Mouse (Mus musculus): ENCODE data around the gene Comt. TPM values are rescaled to one million over a fixed set of nuclear protein-coding genes. Genes with fewer than 3 reads are reported as not detected.

The Comt gene
- total RNA-seq, 2 experiments from 2014 or later: 193 to 249 TPM

GRCm38 (mm10) chr16:18433341-18433920 is 6.8 kb upstream of the Comt start:
- peak; percentile 66 to 69 for DNase-seq

DNA sequence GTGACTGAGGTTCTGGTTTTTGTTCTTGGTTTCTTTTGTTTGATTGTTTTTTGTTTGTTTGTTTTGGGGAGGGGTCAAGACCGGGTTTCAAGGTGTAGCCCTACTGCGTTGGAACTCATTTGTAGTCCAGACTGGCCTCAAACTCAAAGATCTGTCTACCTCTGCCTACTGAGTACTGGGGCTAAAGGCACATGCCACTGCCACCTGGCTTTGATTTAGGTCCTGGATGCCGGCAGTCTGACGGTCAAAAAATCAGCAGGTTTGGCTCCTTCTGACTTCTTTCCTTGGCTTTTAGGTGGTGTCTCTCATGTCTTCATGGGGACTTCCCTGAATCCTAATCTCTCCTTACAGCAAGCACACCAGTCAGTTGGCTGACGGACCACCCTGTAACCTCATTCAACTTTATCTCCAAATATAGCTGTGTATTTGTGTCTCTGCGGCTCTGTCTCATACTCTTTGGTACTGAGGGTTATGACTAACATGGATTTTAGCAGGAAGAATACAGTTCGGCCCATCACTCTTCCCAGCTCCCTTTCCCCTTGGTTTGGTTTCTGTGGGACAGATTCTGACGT is 4.1 kb upstream of the Comt start:
- DNase-seq: no peak

DNA sequence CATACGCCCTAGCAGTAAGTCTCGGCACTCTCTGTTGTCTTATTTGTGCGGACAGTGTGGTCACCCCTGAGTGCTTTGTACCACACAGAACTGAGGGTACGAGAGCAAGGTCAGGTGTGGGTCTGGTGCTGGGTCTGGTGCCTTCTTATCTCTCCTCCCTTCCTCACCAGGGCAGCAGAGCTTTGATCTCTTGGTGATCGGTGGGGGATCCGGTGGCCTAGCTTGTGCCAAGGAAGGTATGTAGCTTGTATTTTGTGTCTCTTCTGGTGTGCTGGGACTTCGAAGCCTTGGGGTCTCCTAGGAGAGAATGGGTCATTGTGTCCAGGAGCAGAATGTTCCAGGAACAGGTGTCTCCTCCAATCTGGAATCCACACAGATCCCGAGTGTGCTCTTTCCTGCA is 3.0 kb upstream of the Comt start:
- DNase-seq: no peak

DNA sequence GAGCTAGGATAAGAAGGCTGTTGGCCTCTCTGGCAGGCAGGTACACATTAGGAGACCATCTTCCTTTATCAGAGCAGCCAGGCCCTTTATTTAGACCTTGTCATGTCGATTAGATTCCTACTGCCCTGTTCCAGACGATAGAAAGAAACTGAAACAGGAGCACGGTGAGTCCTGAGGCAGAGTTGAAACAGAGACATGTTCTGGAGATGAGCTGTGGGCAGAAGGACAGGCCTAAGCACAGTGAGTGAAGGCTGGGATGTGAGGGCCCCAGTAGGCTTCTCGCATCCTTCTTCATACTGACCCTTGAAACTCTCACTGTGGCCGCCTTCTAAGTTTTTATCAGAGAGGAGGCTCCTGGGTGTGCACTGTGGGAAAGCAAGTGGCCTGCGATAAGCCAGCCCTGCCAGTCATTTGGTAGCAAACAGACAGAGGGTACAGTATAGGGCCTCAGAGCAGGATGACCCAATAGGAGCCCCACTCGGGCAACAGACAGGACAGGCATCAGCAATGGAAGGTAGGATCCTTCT is 1.9 kb upstream of the Comt start:
- DNase-seq: no peak

- no peak for DNase-seq
These were observed 1.4 kb upstream of the Comt start for GRCm38 (mm10) chr16:18428011-18428515.

DNA sequence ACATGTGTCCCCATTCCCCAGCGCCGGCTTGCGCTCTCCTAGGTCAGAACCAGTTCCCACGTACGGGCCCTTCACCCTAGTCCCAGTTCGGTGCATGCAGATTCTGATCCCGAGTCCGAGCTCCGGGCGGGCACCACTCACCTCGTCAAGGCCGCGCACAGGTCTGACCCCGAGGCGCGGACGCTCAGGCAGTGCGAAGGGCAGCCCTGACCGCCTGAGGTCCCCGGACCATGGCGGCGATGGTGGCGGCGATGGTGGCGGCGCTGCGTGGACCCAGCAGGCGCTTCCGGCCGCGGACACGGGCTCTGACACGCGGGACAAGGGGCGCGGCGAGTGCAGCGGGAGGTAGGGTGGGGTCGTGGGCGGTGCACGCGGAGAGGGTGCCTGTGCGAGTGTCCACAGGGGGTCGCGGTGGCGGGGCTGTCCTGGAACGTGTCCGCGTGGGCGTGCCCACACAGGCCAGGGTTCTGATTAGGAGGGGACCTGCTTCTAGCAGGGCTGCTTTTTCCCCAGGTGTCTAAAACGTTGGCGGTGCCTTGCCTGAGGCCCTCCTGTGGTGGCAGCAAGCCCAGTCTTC is 349 bp downstream of the Comt start, which contains the start of gene Txnrd2:
Gene Txnrd2 (plus strand): TSS at position 170 of the 577 bp plus-strand sequence.
- peak; percentile 86 to 90 for DNase-seq

DNA sequence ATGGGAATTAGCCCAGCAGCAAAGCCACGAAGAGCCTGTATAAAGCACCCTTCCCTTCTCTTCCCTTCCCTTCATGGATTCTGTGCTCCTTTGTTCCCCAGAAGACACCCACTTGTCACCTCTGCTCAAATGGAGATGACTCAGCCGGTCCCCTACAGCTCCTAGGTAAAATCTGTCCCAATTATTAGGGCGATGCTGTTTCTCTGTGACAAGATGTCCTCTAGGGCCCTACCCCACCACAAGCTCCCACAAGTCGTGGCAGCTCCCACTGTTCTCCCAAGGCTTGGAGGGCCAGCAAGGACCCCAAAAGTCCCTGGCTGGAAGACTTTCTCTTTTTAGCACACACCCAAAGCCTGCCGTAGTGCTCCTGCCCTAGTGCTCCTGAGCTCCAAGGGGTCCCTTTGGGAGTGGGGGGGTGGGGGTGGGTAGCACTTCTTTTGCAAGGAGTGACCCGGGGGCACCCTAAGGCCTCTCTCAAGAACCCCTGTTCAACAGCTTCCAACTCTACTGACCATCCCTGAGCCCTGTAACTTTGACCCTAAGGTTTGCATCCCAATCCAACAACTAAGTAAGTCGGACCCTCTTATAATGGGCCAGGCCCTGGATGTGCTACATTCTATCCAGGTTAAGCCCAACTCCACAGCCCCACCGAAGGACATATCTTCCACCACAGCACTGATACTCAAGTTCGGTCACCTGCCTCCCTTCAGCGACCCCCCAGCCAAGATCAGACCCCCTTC is 1.0 kb downstream of the Comt start:
- DNase-seq: no peak

DNA sequence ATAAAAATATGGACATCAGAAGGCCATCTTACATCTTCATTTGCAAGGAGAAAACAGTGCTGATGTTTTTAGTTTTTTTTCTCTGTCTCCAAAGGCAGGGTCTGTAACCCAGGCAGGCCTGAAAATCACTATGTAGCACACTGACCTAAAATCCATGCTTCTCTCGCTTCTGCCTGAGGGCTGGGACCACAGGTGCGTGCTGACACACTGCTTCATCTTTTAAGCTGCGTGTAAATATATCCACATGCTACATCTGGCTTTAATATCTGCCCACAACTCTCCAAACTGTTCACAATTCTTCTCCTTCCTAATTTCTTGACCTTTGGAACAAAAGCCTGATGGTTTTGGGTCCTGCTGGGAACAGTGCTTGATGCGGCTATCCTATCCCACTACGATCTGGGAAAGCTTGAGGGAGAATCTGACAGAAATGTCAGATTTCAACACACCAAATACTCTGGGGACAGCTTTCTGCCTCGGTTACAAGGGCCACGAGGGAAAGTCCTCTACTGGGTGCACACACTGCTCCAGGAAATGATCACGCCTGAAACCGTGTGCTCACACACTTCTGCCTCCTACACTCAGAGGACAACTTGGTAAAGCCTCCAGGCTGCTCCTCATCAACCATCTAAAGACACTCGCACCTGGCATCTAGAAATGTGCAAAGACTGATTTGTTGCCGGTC is 2.1 kb downstream of the Comt start:
- DNase-seq: no peak

GRCm38 (mm10) chr16:18423915-18424265 is 2.8 kb downstream of the Comt start:
- DNase-seq: no peak

DNA sequence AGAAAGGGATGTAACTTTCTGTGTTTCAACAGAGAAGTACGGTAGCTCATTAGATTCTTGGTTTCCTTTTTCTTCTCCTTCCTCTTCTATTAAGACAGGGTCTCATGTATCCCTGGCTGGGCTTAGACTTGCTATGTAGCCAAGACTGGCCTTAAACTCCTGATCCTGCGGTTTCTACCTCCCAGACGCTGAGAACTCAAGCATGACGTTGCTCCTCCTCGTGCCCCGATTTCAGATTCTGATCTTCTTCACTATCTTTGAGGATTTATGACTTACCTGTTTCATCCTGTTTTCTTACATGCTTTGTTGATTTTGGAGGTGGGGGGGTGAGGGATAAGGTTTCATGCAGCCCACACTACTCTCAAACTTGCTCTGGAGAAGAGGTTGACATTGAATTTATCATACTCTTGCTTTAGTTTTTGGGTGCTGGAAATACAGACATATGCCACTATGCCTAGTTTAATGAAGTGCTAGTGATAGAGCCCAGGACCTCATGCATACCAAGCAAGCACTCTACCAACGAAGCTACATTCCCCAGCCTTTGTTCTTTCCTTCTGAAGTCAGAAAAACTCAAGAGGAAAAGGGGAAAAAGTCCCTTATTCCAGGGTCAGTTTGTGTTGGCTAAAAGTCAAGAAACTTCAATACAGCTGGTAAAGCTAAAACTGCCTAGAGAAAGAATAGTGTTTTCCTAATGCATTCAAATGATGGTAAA is 3.3 kb downstream of the Comt start:
- no peak for DNase-seq

DNA sequence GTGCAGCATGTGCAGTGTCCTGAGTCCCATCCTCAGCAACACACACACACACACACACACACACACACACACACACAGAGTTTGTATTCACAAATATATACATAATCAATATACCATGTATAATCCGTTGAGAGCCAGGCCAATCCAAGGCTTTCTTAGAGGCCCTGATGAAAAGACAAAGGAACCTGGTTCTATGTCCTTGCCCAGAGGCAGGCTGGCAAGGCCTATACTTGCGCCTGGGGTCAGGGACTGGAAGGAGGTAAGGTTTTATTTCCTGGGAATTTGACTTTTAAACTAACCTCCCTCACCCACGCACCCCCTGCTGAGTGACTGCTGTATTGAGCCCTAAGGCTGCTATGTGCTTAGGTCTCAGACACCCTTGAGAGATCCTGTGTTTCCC is 6.1 kb downstream of the Comt start:
- DNase-seq: no peak

DNA sequence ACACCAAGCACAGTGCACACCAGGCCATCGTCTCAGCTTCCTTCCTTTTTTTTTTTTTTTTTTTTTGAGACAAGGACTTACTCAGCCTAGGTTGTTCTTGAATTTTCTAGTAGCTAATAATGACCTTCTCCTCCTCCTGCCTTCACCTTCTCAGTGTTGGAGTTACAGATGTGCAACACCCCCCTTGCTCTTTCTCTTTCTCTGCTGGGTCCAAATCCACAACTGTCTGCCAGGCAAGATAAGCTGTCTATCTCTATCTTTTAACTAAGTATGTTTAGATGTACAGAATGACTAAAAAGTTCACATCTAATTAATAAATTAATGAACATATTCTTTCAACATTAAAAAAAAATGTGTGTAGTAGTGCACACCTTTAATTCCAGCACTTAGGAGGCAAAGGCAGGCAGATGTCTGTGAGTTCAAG is 7.0 kb downstream of the Comt start:
- no peak for DNase-seq

GRCm38 (mm10) chr16:18418756-18419602 is 7.7 kb downstream of the Comt start:
- no peak for DNase-seq

- no peak for DNase-seq
These were observed 9.2 kb downstream of the Comt start for GRCm38 (mm10) chr16:18417491-18417890.

DNA sequence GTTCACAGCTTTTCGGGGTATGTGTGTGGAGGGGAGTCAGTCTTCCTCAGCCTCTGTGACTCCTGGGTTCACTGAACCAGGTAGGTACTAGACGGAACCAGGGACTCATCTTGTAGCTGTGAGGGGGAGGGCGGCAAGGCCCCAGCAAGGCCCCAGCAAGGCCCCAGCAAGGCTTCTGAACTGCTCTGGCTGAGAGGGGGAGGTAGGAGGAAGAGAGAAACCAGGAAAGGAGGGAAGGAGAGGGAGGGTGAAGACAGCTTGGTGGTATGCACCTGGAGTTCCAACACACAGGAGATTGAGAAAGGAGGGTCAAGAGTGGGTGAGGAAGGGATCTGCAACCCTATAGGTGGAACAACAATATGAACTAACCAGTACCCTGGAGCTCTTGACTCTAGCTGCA is 9.8 kb downstream of the Comt start:
- DNase-seq: no peak

DNA sequence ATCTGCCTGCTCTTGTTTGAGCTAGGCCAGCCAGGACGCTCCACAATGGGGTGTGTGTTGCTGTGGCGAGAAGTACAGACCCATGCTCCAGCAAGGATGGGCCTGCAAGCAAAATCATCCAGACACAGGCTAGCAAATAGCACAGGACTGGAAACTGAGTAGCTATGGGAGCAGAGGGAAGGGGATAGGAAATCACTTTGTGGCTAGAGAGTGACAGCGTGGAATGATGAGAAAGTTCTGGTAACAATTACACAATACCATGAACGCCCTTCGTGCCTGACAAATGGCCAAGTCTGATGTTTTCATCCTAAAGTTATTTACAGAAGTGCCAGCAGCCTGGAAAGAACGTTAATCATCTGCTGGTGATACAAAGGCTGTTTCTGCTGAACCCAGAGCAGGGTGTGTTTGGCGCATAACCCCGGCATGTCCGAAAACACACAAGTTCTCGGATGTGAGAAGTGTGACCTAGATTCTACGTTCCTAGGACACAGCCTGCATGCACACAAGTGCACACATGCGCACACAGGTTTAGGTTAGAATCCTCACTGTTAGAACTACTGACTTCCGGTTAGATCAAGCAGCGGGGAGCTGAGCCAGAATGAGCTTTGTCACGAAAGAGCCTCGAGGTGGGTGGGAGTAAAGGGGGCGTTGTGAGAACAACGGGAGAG is 10.4 kb downstream of the Comt start:
- DNase-seq: peak; percentile 60 to 61

DNA sequence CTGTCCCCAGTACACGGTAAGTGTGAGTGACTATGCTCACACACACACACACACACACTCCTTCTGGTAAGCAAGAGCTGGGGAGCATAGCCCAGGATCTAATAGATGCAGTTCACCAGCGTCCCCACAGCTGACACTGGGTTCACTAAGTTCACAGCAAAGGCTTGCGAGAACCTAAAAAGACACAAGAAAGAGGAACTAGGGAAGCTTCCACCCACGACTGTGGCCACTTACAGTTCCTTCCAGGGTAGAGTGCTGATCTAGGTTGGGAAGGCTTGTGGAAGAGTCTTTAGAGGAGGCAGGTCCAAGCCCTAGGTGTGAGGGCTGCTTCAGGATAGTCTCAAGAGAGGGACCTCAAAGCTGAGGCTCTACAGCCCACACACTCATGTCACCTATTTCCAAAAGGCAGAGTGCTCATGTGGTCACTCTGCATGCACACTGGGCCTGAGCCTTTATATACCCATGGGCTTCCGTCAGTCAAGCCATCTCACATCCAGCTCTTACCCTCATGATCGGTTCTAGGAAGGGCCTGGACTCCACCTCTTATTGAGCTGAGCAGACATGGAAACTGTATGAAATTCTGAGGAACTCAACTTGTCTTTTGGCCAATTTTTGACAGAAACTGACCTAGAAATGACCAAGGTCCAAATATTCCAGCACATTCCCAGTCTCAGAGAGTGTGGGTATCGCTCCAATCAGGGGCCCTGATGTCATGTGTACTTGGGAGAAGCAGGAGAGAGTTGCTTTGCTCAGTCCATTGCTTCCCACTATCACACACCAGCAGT is 13.4 kb downstream of the Comt start:
- no peak for DNase-seq

- peak; percentile 89 to 91 for DNase-seq
These were observed 14.7 kb downstream of the Comt start for GRCm38 (mm10) chr16:18411802-18412476.
